Mouse (Mus musculus) intestine, embryonic 16.5 days (tissue): ENCODE measurements around the gene Cul4b. TPM values are rescaled to one million over a fixed set of nuclear protein-coding genes. Genes with fewer than 3 reads are reported as not detected.

ENCODE experiments used
- polyA plus RNA-seq: library from polyadenylated mRNA; unstranded; fragments of >200 nt; fragmentation: Nextera tagmentation; extraction: Ambion mirVana; gene quantifications from 2 replicates; pipeline ENCODE4 v1.2.1, GENCODE M21; 2015

Gene Cul4b
- polyA plus RNA-seq, 1 experiment from 2014 or later = 21.6 TPM

Other genes starting within 250 kb of the Cul4b start
- gene Lamp2, start 119.7 kb downstream of the Cul4b start, polyA plus RNA-seq = 172 and 203 TPM in 2 replicates
- gene Mcts1, start 24.4 kb upstream of the Cul4b start, polyA plus RNA-seq = 91.5 and 101 TPM in 2 replicates
- gene C1galt1c1, start 58.9 kb upstream of the Cul4b start, polyA plus RNA-seq = 65.3 and 71.5 TPM in 2 replicates
- gene 6030498E09Rik, start 196.5 kb upstream of the Cul4b start, polyA plus RNA-seq = 0.10 and 0.34 TPM in 2 replicates